Mouse (Mus musculus) left cerebral cortex, adult 18-20 months (tissue): Measurements from ENCODE around the gene Tet3. TPM values are rescaled to one million over a fixed set of nuclear protein-coding genes. Genes with fewer than 3 reads are reported as not detected.

Source experiments
- DNase-seq, 2 experiments: peaks; one replicate each; pipeline ENCODE4 v3.0.0; 2021 to 2022; ENCODE audit warnings: low spot score in 2 of 2, mixed read lengths in 1 of 2
- total RNA-seq, 2 experiments: library from RNA; stranded (reverse); gene quantifications; 2 replicates each; pipeline ENCODE4 v1.2.3; 2021

Gene Tet3
- total RNA-seq, 2 experiments from 2014 or later: 60.8 to 75.9 TPM

DNA sequence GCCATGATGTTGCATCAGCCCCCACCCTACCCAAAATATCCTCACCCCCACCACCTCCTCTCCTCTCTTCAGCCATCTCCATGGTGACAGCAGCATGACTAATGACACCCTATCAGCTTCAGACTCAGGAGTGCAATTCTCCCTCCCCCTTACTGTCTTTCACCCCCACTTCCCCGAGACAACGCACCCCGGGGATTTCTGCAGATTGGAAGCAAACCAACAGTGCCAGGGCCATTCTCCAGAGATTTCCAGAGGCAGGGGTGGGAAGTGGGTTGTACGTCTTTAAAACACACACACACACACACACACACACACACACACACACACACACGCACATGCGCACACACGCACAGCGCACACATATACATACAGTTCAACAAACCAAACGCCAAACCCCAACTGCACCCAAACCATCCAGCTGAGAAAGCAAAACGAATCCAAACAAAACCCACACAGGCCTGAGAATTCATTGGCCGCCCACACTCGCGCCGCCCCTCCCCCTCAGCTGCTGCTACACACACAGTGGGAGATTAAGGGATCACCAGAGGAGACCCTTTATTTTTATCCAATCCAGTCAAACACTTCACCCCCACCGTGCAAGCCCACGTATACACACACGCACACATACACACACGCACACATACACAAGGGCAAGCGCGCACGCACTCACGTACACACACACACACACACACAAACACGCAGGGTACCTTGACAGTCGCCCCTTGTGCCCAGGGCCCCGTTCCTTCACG is 18.2 kb downstream of the Tet3 start:
- DNase-seq: peak; percentile 73 to 83

DNA sequence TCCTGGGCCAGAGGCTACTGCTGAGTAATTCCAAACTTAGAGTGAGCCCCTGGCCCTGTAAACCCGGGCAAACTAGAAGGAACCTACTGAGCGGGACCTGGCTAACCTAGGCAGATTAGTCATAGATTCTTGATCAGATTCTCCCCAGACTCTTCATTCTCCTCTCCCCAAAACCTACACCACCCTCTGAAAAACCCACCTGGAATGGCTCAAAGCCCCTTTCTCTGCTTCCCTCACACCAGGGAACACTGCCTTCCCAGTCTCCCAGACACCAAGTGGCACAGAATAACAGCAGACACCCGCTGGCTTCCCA is 18.7 kb downstream of the Tet3 start:
- no peak for DNase-seq

DNA sequence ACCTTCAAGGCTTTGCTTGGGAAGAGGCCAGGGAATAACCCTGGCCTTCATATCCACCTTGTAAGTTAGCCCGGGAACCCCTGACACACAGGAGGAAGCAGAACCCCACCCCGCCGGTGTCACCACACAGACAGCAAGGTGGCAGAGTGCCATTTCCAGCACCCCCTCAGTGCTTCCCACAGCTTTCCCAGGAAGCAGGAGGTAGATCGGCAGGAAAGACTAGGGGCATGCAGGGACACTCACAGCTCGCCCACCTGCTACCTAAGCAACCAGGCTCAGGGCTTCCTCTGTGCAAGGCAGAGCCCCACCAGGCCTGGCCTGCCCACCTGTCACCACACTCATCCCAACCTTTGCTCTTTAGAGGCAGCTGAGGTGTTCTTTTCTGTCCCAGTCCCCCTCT is 19.1 kb downstream of the Tet3 start:
- DNase-seq: peak; percentile 53 to 59

DNA sequence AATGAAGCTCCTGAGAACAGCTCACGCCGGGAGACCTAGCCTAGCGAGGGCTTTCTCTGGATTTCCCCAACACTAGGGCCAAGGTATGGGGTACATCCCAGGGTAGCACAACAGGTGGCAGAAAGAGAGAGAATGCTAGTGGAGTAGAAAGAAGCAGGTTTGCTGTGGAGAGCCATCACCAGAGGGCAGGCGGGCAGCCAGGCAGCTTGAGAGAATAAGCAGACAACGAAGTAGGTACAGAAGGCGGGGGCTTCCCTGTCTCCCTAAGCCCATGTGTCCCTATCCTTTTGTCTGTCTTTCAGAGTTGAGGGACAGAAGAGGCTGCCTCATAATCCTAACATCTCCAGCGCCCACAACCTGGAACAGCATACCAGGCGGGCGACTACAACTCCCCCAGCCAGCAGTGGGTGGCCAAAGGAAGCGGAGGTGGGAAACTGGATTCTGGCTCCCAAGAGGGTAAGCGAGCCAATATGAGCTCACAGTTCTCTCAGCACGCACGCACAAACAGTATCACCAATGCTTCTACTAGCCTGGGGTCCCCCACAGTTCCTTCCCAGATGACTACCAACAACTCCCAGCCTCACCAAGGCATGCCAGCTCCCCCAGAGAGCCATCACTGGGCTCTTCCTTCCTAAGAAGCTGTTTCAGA is 19.6 kb downstream of the Tet3 start:
- peak; percentile 51 to 71 for DNase-seq

GRCm38 (mm10) chr6:83438584-83438983 is 20.3 kb downstream of the Tet3 start:
- DNase-seq: peak in 1 of 2 experiments; percentile 39

GRCm38 (mm10) chr6:83437802-83438201 is 21.1 kb downstream of the Tet3 start:
- no peak for DNase-seq

DNA sequence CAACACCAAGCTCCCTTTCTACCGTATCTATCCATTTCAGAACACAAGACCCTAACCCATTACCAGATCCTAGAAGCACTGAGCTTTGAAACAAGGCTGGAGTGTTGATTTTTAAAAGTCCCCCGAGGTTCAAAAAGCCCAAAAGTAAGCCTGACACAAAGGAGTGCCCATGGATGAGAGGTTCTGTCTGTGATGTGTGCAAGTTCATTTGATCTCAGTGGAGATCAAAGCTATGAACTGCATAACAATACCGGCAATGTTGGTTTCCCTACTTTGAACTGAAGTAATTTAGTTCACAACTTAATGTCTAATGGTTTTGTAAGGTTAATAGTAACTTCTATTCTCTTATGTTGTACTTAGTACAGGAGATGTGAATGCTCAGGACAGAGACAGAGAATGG is 21.7 kb downstream of the Tet3 start:
- no peak for DNase-seq

GRCm38 (mm10) chr6:83436547-83436946 is 22.3 kb downstream of the Tet3 start:
- DNase-seq: no peak

DNA sequence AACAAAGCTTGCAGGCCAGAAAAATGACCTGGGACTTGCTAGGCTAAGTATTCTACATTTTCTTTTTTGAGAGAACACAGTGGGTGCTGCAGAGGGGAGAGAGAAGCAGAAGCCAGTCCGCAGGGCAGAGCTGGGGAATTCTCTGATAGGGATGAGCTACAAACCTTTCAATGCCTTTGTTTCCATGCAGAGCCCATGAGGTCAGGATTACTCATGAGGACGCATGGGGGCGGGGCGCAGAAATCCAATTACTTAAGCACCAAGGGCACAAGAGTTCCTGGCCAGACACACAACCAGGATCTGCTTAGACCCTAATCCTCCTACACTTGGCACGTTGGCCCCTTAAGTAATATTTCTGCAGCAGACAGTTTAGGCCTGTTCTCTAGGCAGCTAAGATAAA is 23.7 kb downstream of the Tet3 start:
- DNase-seq: no peak

- DNase-seq: no peak
Observed at GRCm38 (mm10) chr6:83433546-83433945, 25.3 kb downstream of the Tet3 start.

- no peak for DNase-seq
Observed at GRCm38 (mm10) chr6:83432966-83433365, 25.9 kb downstream of the Tet3 start.

DNA sequence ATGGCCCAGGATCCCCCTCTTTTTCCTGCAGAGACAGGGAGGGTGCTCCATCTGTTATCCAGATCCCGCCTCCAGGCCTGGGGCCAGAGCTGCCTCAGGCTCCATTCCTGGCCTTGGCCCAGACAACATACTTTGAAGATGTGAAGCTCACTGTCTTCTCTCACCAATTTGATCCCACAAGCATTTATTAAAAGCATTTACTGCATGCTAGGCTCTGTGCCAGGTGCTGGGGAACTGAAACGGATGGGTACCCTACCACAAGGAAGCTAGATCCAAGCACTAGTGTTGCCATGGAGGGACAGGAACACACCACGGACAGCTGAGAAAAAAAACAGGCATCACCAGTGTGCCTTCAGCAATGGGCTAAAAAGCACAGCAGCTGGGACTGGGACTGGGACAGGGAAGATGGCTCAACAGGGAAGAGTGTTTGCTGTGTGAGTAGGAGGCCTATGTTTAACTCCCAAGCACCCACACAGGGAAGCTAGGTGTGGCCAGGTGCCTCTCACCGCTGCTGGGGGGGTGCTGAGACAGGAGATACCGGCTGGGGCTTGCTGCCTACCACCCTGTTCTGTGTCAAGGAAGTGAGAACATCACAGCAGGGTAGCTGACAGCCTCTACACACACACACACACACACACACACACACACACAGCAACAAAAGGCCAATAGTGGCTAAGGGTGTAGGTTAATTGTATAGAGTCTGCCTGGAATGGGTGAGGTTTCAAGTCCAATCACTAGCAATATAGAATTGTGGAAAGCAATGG is 30.7 kb downstream of the Tet3 start:
- peak; percentile 41 to 69 for DNase-seq

GRCm38 (mm10) chr6:83427512-83427911 is 31.4 kb downstream of the Tet3 start:
- DNase-seq: no peak

DNA sequence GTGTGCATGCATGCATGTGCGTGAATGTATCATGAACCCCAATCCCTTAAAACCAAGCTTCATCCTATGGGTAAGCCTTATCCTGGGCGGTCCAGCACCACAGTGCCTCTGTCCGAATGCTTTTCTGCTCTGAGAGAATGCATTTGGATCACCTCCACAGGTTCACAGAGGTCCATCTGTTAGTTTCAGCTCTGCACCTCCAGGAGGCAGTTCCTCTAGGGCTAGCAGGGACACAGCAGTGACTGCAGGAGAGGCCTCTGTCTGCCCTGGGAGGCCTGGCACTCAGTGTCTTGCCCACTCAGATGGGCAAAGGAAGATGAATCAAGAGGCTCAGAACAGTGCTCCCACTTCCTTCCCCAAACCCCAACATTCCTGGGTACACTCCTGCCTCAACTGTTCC is 32.3 kb downstream of the Tet3 start:
- DNase-seq: no peak

DNA sequence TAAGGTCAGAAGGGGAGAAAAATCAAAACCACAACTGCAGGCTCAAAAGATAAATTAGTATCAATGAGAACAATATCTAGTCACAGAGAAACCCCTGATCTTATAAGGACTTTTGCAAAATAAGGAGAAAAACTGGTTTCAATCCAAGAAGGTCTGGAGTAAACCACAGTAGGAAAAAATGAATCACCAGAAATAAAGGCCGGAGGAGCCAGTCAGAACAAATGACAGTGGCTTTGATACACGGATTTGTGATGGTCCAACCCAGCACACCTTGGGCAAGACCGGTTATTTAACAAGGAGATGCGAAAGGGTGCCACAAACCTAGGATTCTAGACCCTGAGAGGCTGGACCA is 34.9 kb downstream of the Tet3 start:
- DNase-seq: no peak

- DNase-seq: no peak
Observed at GRCm38 (mm10) chr6:83423400-83424052, 35.4 kb downstream of the Tet3 start.

GRCm38 (mm10) chr6:83421866-83422649 is 36.8 kb downstream of the Tet3 start:
- no peak for DNase-seq

DNA sequence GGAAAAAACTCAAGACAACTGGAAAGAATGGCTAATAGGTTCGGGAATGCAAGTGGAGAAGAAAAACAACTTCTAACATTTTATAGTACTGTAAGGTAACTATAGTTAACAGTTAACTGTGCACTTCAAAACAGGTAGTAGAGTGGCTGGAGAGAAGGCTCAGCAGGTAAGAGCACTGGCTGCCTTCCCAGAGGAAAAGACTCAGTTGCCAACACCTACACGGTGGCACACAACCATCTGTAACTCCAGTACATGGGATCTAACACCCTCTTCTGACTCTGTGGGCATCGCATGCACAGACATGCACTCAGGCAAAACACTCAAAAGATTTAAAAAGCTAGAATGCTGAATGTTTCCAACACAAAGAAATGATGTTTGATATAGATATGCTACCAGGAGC is 39.4 kb downstream of the Tet3 start:
- DNase-seq: no peak

DNA sequence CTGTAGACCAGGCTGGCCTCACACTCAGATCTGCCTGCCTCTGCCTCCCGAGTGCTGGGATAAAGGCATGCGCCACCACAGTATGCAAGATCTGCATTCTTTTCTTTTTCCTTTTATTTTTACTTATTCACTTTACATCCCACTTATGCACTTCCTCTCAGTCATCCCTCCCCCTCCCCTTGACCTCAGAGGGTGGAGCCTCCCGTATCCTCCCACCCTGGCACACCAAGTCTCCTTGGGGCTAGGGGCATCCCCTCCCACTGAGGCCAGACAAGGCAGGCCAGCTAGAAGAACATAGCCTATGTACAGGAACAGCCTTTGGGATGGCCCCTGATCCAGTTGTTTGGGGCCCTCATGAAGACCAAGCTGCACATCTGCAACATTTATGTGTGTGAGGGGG is 41.4 kb downstream of the Tet3 start:
- no peak for DNase-seq

DNA sequence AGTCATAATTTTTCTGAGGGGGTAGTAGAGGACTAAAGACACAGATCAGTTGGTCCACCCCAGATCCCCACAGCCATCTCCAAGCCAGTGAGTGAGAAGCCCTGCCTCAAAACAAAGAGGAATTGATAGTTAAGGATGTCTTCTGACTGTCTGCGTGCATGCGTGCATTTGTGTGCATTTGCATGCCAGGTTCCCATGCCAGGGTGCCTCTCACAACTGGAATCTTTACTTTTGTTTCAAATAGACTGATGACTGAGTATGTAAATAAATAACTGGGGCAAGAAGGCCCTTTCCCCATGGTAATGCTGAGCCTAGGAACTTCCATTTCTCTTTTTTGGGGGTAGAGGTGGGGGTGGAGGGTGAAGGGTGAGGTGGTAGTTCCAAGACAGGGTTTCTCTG is 41.8 kb downstream of the Tet3 start:
- no peak for DNase-seq
